Mouse (Mus musculus) embryonic facial prominence, embryonic 15.5 days (tissue): Measurements from ENCODE around the gene Tmem88. TPM values are rescaled to one million over a fixed set of nuclear protein-coding genes. Genes with fewer than 3 reads are reported as not detected.
A peak's percentile ranks its signal among the peaks of the same experiment; 100 is the strongest.

Source experiments
- ATAC-seq: fragments of 200-750 bp; cut with Nextera tagmentation; 2 replicates; pipeline ENCODE4 v1.8.0; 2017; ENCODE audit warnings: low read depth, moderate TSS enrichment; ENCODE audit not compliant: insufficient number of reproducible peaks, low FRiP score, low TSS enrichment
- H3K27ac ChIP-seq: fragments of 300-500 bp; sonication (generic); replicated peaks from 2 replicates; pipeline ENCODE4 v1.5.1; 2015; ENCODE audit warnings: mild to moderate bottlenecking, inconsistent platforms
- H3K27me3 ChIP-seq: fragments of 300-500 bp; sonication (generic); 2 replicates; pipeline ENCODE4 v1.6.1; 2015; ENCODE audit warnings: inconsistent platforms
- H3K36me3 ChIP-seq: fragments of 300-500 bp; sonication (generic); 2 replicates; pipeline ENCODE4 v1.6.1; 2015; ENCODE audit warnings: mild to moderate bottlenecking, inconsistent platforms
- H3K4me1 ChIP-seq: fragments of 300-500 bp; sonication (generic); 2 replicates; pipeline ENCODE4 v1.6.1; 2015; ENCODE audit warnings: inconsistent platforms
- H3K4me2 ChIP-seq: fragments of 300-500 bp; sonication (generic); replicated peaks from 2 replicates; pipeline ENCODE4 v1.6.1; 2015; ENCODE audit warnings: mild to moderate bottlenecking, inconsistent platforms
- H3K4me3 ChIP-seq: fragments of 300-500 bp; sonication (generic); replicated peaks from 2 replicates; pipeline ENCODE4 v1.5.1; 2015; ENCODE audit warnings: mild to moderate bottlenecking, inconsistent platforms
- H3K9ac ChIP-seq: fragments of 300-500 bp; sonication (generic); 2 replicates; pipeline ENCODE4 v1.6.1; 2015; ENCODE audit warnings: inconsistent platforms
- H3K9me3 ChIP-seq: fragments of 300-500 bp; sonication (generic); replicated peaks from 2 replicates; pipeline ENCODE4 v1.6.1; 2016; ENCODE audit warnings: inconsistent platforms
- WGBS: fragments of 180-500 bp; shearing (Covaris S2); methylation state at CpG from one replicate; pipeline ENCODE4 v1.1.7; 2015; 5-methylcytosine and 5-hydroxymethylcytosine counted together
- polyA plus RNA-seq: library from polyadenylated mRNA; unstranded; fragments of >200 nt; fragmentation: Nextera tagmentation; extraction: Ambion mirVana; gene quantifications from 2 replicates; pipeline ENCODE4 v1.2.1, GENCODE M21; 2015

The Tmem88 gene
- polyA plus RNA-seq, 1 experiment from 2014 or later: 19.5 TPM

- H3K27ac ChIP-seq: no peak overlapping the region
- peaks cover 24% of the 10 kb centered on the region for H3K27me3 ChIP-seq
- WGBS: 86% methylated on average over 10 of the region's 10 CpGs
- H3K36me3 ChIP-seq: no peaks in the 10 kb centered on the region
- ATAC-seq: no peak
- H3K9ac ChIP-seq: no peak overlapping the region
- no peaks in the 10 kb centered on the region for H3K9me3 ChIP-seq
- peaks cover 35% of the 10 kb centered on the region for H3K4me1 ChIP-seq
- no peak overlapping the region for H3K4me2 ChIP-seq
- no peak overlapping the region for H3K4me3 ChIP-seq
Observed at GRCm38 (mm10) chr11:69422842-69423241, 24.8 kb upstream of the Tmem88 start.

- Histone ChIP-seq H3K27ac (no peak overlapping the region), H3K27me3 (peaks cover 24% of the 10 kb centered on the region), H3K4me1 (peaks cover 50% of the 10 kb centered on the region), H3K9me3 (no peaks in the 10 kb centered on the region), H3K36me3 (no peaks in the 10 kb centered on the region), H3K4me2 (peak overlapping the region; percentile 86), H3K9ac (no peak overlapping the region), H3K4me3 (0 out of 2 replicates have a peak overlapping the region, but pooled peaks have one; percentile 68)
- no peak for ATAC-seq
- 15% methylated on average over 25 of the region's 25 CpGs for WGBS
Observed at GRCm38 (mm10) chr11:69421131-69421977, 23.3 kb upstream of the Tmem88 start.

- H3K4me2 ChIP-seq: peak overlapping the region; percentile 86
- ATAC-seq: no peak
- H3K27ac ChIP-seq: no peak overlapping the region
- H3K9ac ChIP-seq: no peak overlapping the region
- peaks cover 50% of the 10 kb centered on the region for H3K4me1 ChIP-seq
- 10% methylated on average over 10 of the region's 10 CpGs for WGBS
- peaks cover 24% of the 10 kb centered on the region for H3K27me3 ChIP-seq
- H3K36me3 ChIP-seq: no peaks in the 10 kb centered on the region
- H3K4me3 ChIP-seq: peak overlapping the region; percentile 68
- H3K9me3 ChIP-seq: no peaks in the 10 kb centered on the region
Observed at GRCm38 (mm10) chr11:69420554-69421000, 22.5 kb upstream of the Tmem88 start.

GRCm38 (mm10) chr11:69419813-69420553 is 21.9 kb upstream of the Tmem88 start:
- peak overlapping the region; percentile 39 for H3K9ac ChIP-seq

GRCm38 (mm10) chr11:69419443-69419812 is 21.4 kb upstream of the Tmem88 start:
- WGBS: 1% methylated on average over 19 of the region's 19 CpGs
- peaks cover 24% of the 10 kb centered on the region for H3K27me3 ChIP-seq
- H3K4me1 ChIP-seq: peaks cover 62% of the 10 kb centered on the region

More at GRCm38 (mm10) chr11:69419813-69420553, 21.9 kb upstream of the Tmem88 start:
- peak overlapping the region; percentile 97 for H3K27ac ChIP-seq
- no peak for ATAC-seq
- H3K27me3 ChIP-seq: peaks cover 24% of the 10 kb centered on the region
- no peaks in the 10 kb centered on the region for H3K9me3 ChIP-seq
- WGBS: under 1% methylated on average over 31 of the region's 31 CpGs
- no peaks in the 10 kb centered on the region for H3K36me3 ChIP-seq
- H3K4me2 ChIP-seq: peak overlapping the region; percentile 86
- H3K4me1 ChIP-seq: peaks cover 56% of the 10 kb centered on the region
- peak overlapping the region; percentile 68 for H3K4me3 ChIP-seq

GRCm38 (mm10) chr11:69418481-69419442 is 20.7 kb upstream of the Tmem88 start:
- Histone ChIP-seq H3K9ac (peak overlapping the region; percentile 39), H3K27me3 (peaks cover 24% of the 10 kb centered on the region), H3K4me2 (peak overlapping the region; percentile 86), H3K4me1 (peaks cover 68% of the 10 kb centered on the region), H3K9me3 (no peaks in the 10 kb centered on the region), H3K36me3 (no peaks in the 10 kb centered on the region), H3K27ac (peak overlapping the region; percentile 97), H3K4me3 (peak overlapping the region; percentile 68)
- peak; percentile 91 for ATAC-seq
- WGBS: under 1% methylated on average over 45 of the region's 45 CpGs

More at GRCm38 (mm10) chr11:69419443-69419812, 21.4 kb upstream of the Tmem88 start:
- peak overlapping the region; percentile 39 for H3K9ac ChIP-seq
- no peaks in the 10 kb centered on the region for H3K9me3 ChIP-seq
- no peaks in the 10 kb centered on the region for H3K36me3 ChIP-seq
- H3K27ac ChIP-seq: peak overlapping the region; percentile 97
- H3K4me3 ChIP-seq: peak overlapping the region; percentile 68
- peak overlapping the region; percentile 86 for H3K4me2 ChIP-seq
- ATAC-seq: no peak

GRCm38 (mm10) chr11:69417449-69418384 is 19.7 kb upstream of the Tmem88 start:
- H3K27me3 ChIP-seq: peaks cover 20% of the 10 kb centered on the region
- 0 out of 2 replicates have a peak, but pooled peaks cover 7% of the 10 kb centered on the region for H3K36me3 ChIP-seq
- H3K9ac ChIP-seq: peak overlapping the region; percentile 39
- H3K4me3 ChIP-seq: peak overlapping the region; percentile 68
- peaks cover 79% of the 10 kb centered on the region for H3K4me1 ChIP-seq
- H3K27ac ChIP-seq: peak overlapping the region; percentile 97
- peak; percentile 27 for ATAC-seq
- H3K4me2 ChIP-seq: peak overlapping the region; percentile 86
- no peaks in the 10 kb centered on the region for H3K9me3 ChIP-seq
- under 1% methylated on average over 39 of the region's 39 CpGs for WGBS

- no peak for ATAC-seq
- peak overlapping the region; percentile 68 for H3K4me3 ChIP-seq
- peaks cover 12% of the 10 kb centered on the region for H3K27me3 ChIP-seq
- H3K4me1 ChIP-seq: peaks cover 86% of the 10 kb centered on the region
- 7% methylated on average over 8 of the region's 8 CpGs for WGBS
- no peaks in the 10 kb centered on the region for H3K9me3 ChIP-seq
- H3K4me2 ChIP-seq: peak overlapping the region; percentile 86
- H3K36me3 ChIP-seq: 0 out of 2 replicates have a peak, but pooled peaks cover 7% of the 10 kb centered on the region
- peak overlapping the region; percentile 97 for H3K27ac ChIP-seq
- H3K9ac ChIP-seq: no peak overlapping the region
Observed at GRCm38 (mm10) chr11:69416921-69417448, 19.0 kb upstream of the Tmem88 start.

- peaks cover 88% of the 10 kb centered on the region for H3K4me1 ChIP-seq
- under 1% methylated on average over 4 of the region's 4 CpGs for WGBS
- H3K9me3 ChIP-seq: no peaks in the 10 kb centered on the region
- peak overlapping the region; percentile 97 for H3K27ac ChIP-seq
- H3K27me3 ChIP-seq: peaks cover 8% of the 10 kb centered on the region
- H3K36me3 ChIP-seq: 0 out of 2 replicates have a peak, but pooled peaks cover 7% of the 10 kb centered on the region
- ATAC-seq: no peak
- peak overlapping the region; percentile 86 for H3K4me2 ChIP-seq
- H3K9ac ChIP-seq: peak overlapping the region; percentile 18; the same call in 1 of the 2 replicates
- H3K4me3 ChIP-seq: peak overlapping the region; percentile 68
Observed at GRCm38 (mm10) chr11:69416509-69416908, 18.5 kb upstream of the Tmem88 start.
